Comparison of ENCODE assay signal across 8 mouse cellular contexts in the genomic region with DNA sequence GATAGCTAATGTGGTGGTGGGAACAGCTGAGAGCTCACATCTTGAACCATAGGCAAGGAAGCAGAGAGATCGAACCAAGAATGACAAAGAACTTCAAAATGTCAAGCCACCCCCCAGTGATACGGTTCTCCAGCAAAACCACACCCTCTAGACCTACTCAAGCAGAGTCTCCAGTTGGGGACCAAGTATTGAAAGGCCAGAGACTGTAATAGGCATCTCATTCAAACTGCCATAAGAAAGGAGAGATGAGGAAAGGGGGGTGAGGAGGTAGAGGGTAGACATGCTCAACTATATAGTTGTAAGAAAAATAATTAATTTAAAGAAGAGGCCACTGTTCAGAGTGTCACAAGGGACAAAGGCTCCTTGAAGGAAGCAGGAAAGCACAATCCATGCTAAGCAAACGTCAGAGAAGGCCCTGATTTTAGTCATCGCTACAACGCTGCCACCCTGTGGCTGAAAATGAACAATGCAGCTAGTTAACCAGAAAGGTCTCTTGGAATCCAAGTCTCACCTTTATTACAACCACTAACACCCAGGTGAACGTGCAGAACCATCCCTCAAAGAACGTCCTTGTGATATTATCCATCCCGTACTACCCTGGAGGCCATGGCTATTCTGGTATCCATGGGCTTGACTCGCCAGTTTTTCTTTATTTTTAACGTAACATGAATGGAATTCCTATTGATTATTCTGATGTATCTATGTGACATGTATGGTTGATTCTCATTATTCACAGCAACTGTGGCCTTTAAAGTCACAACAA. TPM values are rescaled to one million over a fixed set of nuclear protein-coding genes. Genes with fewer than 3 reads are reported as not detected.
A peak's percentile ranks its signal among the peaks of the same experiment; 100 is the strongest.
DNase-seq lines count a peak whose midpoint lies in the region; ATAC-seq and TF ChIP-seq lines count a peak whose summit lies in the region.

No protein-coding gene starts in this region.

- DNase-seq in adrenal gland, adult 2 months = peak; percentile 63
- peak; percentile 65 for DNase-seq in embryo, embryonic 11.5 days (ENCODE audit: low read depth, low spot score)
- DNase-seq in heart, embryonic 10.5 days (ENCODE audit: low spot score) = no peak
- peak; percentile 66 to 85 for DNase-seq in kidney, postnatal 25 days
- peak; percentile 71 for DNase-seq in lung, adult 2 months
- DNase-seq in retina, adult 2 months (ENCODE audit: low read depth, low spot score) = peak; percentile 38
- DNase-seq in thymus, postnatal 25 days = peak; percentile 71

- 24% methylated on average over 10 of the region's 10 CpGs for WGBS in heart, embryonic 10.5 days
- WGBS in lung, adult 2 months = 20% methylated on average over 10 of the region's 10 CpGs

- H3K27me3 ChIP-seq in heart, embryonic 10.5 days (ENCODE audit: insufficient read depth, poor library complexity, severe bottlenecking) = no peaks in the 10 kb centered on the region

- H3K4me3 ChIP-seq in heart, embryonic 10.5 days = no peak overlapping the region
- no peak overlapping the region for H3K4me3 ChIP-seq in lung, adult 2 months (replicated peaks; ENCODE audit: extremely low read depth, low read depth, low read length)

- ATAC-seq in CD4-positive, CD25-positive, alpha-beta regulatory T cell, adult 4 months = peak; percentile 93

- no peaks in the 10 kb centered on the region; the same call in 1 of the 2 replicates for H3K9me3 ChIP-seq in heart, embryonic 10.5 days

- no peaks in the 10 kb centered on the region for H3K36me3 ChIP-seq in heart, embryonic 10.5 days

- TF ChIP-seq POLR2A in lung, adult 2 months (IDR thresholded peaks at IDR 0.05; ENCODE audit: borderline replicate concordance, extremely low read depth, low read depth, low read length) = no peak

- H3K4me1 ChIP-seq in heart, embryonic 10.5 days = no peaks in the 10 kb centered on the region
- H3K4me1 ChIP-seq in lung, adult 2 months (ENCODE audit: control insufficient read depth, insufficient read depth, low read length) = peaks cover under 1% of the 10 kb centered on the region

- peak; percentile 69 for TF ChIP-seq CTCF in lung, adult 2 months (IDR thresholded peaks at IDR 0.05; ENCODE audit: insufficient read depth, low read length)

- peak overlapping the region; percentile 47; the same call in 1 of the 2 replicates for H3K27ac ChIP-seq in heart, embryonic 10.5 days

RNA-seq across cellular contexts. Expression of gene Creb3l2, which starts 5.9 kb away (rescaled TPM):
- 1 to 10 TPM; 3.2 to 3.3 TPM for polyA plus RNA-seq in CD4-positive, CD25-positive, alpha-beta regulatory T cell, adult 4 months (2017; shearing (Covaris generic))
- total RNA-seq in adrenal gland, adult 2 months (2021) = 10 to 100 TPM; 69.4 to 85.5 TPM
- 36.9 and 48.4 TPM in 2 replicates for polyA plus RNA-seq in adrenal gland, adult 2 months (2012; rRNA removed)
- polyA plus RNA-seq in heart, embryonic 10.5 days (2016; fragmentation: Nextera tagmentation; extraction: Ambion mirVana) = 33.5 and 36.3 TPM in 2 replicates
- 21.0 and 24.1 TPM in 2 replicates for polyA plus RNA-seq in lung, adult 2 months (2012; rRNA removed)
